24 mouse cellular contexts compared by ENCODE assay signal in genomic region chr3:137768627-137769026, GRCm38 (mm10).
"Had no signal": no experiment of that assay in that cellular context is flagged by ENCODE, and none has a peak within 500 bp of the region (broad histone marks: within the 10 kb centered on the region; RNA-seq: fewer than 3 reads in every experiment).

No protein-coding gene starts in this region.

- DNase-seq: forebrain, postnatal 0 days; gastrocnemius, postnatal 14 days; gastrocnemius, postnatal 36 days; heart, adult 2 months; heart, postnatal 4 days; kidney, adult 18-20 months; kidney, adult 8-10 months; kidney, postnatal 10 days; kidney, postnatal 25 days; kidney, postnatal 4 days; layer of hippocampus, adult 9-11 months; layer of hippocampus, postnatal 36 days; liver had no signal

- H3K9ac ChIP-seq: forebrain, postnatal 0 days; heart, embryonic 13.5 days; heart, embryonic 15.5 days; hindbrain, embryonic 12.5 days; intestine, embryonic 15.5 days; limb, embryonic 12.5 days had no signal

- H3K36me3 ChIP-seq: heart, embryonic 13.5 days; heart, embryonic 15.5 days; hindbrain, embryonic 10.5 days; hindbrain, embryonic 12.5 days; intestine, embryonic 15.5 days; limb, embryonic 10.5 days; limb, embryonic 12.5 days had no signal

- H3K4me1 ChIP-seq: heart, embryonic 15.5 days; hindbrain, embryonic 10.5 days; hindbrain, embryonic 12.5 days; intestine, embryonic 15.5 days; limb, embryonic 10.5 days; limb, embryonic 12.5 days had no signal

- H3K4me2 ChIP-seq: heart, embryonic 11.5 days; heart, embryonic 13.5 days; heart, embryonic 15.5 days; hindbrain, embryonic 12.5 days; intestine, embryonic 15.5 days; limb, embryonic 12.5 days had no signal

- H3K9me3 ChIP-seq: heart, embryonic 15.5 days; hindbrain, embryonic 10.5 days; hindbrain, embryonic 12.5 days; intestine, embryonic 15.5 days; limb, embryonic 10.5 days; limb, embryonic 12.5 days had no signal

- H3K27me3 ChIP-seq: heart, embryonic 13.5 days; heart, embryonic 15.5 days; hindbrain, embryonic 12.5 days; intestine, embryonic 15.5 days; limb, embryonic 12.5 days had no signal

- ATAC-seq: forebrain, postnatal 0 days; hindbrain, embryonic 16.5 days; inflammation-experienced regulatory T-cells, adult 6 months; intestine, embryonic 15.5 days; intestine, postnatal 0 days had no signal

- H3K27ac ChIP-seq: heart, adult 2 months; heart, embryonic 13.5 days; heart, embryonic 15.5 days; hindbrain, embryonic 10.5 days; hindbrain, embryonic 12.5 days; intestine, embryonic 15.5 days; limb, embryonic 10.5 days; limb, embryonic 12.5 days had no signal

- H3K4me3 ChIP-seq: heart, adult 2 months; heart, embryonic 13.5 days; heart, embryonic 15.5 days; hindbrain, embryonic 10.5 days; hindbrain, embryonic 12.5 days; intestine, embryonic 15.5 days; limb, embryonic 10.5 days; limb, embryonic 12.5 days had no signal
